Mouse (Mus musculus) G1E-ER4 (cell line): ENCODE results near the gene Olfr750. TPM values are rescaled to one million over a fixed set of nuclear protein-coding genes. Genes with fewer than 3 reads are reported as not detected.

Source experiments
- GATA1 ChIP-seq: IDR thresholded peaks from one replicate; pipeline ENCODE4 v1.8.0; 2012; ENCODE audit warnings: low read length, inconsistent platforms
- polyA plus RNA-seq: library from polyadenylated mRNA; stranded (reverse); fragments of >175 nt; gene quantifications from 2 replicates; pipeline ENCODE4 v1.2.3, GENCODE M21; 2012

The Olfr750 gene
- polyA plus RNA-seq: not detected in 2 replicates

GRCm38 (mm10) chr14:51074335-51074734, at the start of gene Olfr750:
Gene Olfr750, minus strand, starts transcription at chr14:51074435.
- no peak for TF ChIP-seq GATA1

DNA sequence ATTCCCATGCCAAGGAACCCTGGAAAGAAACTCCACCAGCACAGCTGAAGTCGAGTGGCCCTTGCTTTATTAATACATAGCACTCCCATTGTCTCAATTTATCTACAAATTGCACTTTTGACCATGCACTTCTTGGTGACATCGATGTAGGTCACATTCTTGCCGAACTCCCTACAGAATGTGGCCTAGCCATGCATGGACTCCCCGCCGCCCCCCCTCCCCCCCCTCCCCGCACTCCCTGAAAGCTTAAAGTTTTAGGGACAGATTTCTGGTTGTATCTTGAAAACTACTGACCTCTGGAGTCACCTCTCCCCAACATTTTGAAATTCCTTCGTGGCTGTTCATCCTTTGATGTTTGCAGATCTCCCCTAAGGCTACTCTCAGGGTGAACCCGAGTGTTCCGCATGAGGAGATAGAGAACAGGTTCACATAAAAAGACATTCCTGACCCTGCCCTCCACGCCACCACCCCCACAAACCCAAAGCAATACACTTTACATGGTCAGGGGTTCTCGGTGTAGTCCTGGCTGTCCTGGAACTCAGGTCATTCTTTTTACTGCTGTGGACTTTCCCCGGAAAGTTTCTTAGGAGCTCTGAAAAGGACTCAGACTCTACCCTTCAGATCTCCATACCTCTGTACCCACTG, 39.8 kb upstream of the Olfr750 start, which contains the start of gene Eddm3b:
Gene Eddm3b, plus strand, starts transcription at position 511 of the 645 bp plus-strand sequence.
- TF ChIP-seq GATA1: no peak

GRCm38 (mm10) chr14:51113476-51113875, 39.2 kb upstream of the Olfr750 start:
- TF ChIP-seq GATA1: no peak

DNA sequence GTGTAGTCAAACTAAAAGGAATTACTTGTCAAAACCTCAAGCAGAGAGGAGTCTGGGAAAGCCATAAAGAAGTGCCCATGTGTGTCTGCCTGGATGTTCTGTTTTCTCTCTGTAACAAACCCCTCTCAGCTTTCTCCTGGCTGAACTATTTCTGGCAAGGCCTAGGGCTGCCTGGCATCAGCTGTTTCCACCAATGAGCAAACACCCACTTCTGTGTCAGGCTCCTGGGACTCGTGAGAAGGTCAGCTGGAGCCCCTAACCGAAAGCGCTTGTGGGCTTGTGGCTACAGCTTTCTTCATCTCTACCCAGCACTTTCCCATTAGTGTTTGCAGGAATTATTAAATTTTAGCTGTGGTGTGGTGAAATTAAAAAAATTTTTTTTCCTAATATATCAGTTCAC, 37.7 kb upstream of the Olfr750 start:
- TF ChIP-seq GATA1: no peak

DNA sequence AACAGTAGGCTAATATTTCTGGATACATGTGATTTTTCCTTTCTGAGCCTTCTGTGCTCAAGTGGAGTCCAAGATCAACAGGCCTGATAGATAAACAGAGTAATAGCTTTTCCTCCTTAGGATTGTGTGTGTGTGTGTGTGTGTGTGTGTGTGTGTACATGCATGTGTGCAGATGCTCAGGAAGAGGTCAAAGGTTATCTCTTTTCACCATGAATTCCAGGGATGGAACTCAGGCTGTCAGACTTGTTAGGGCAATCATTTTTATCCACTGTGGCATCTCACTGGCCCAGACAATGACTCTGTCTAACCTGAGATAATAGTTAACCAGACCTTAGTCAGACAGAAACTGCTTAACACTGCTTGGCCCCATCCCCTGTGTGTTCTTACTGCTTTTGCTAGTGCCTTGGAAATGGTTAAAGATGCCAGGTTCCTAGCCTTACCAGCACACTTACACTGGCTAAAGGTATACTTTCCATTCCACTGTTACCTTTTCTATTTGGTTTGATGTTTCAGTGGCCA, 32.3 kb upstream of the Olfr750 start:
- TF ChIP-seq GATA1: no peak

GRCm38 (mm10) chr14:51104366-51104765, 30.1 kb upstream of the Olfr750 start:
- no peak for TF ChIP-seq GATA1

GRCm38 (mm10) chr14:51103217-51103616, 29.0 kb upstream of the Olfr750 start:
- no peak for TF ChIP-seq GATA1

- TF ChIP-seq GATA1: no peak
Measured at GRCm38 (mm10) chr14:51101284-51101683, 27.0 kb upstream of the Olfr750 start.

- TF ChIP-seq GATA1: no peak
Measured at GRCm38 (mm10) chr14:51098921-51099320, 24.7 kb upstream of the Olfr750 start.

GRCm38 (mm10) chr14:51095736-51096524, 21.7 kb upstream of the Olfr750 start:
- no peak for TF ChIP-seq GATA1

DNA sequence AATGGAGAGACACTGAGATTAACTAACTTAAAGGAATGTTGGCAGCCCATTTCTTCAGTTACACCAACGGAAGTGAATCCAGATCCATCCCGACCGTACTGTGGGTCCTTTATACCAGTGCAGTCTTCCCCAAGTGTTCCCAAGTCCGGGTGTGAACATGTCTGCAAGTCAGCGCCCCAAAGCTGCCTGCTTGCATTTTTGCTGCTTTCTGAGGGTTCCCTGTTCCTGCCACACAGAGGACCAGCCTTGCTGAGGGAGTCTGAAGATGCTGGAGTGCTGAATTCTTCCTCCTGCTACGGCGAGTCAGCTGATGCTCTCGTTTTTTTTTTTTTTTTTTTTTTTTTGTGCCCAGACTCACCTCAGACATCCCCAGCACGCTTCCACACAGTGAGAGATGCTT, 20.7 kb upstream of the Olfr750 start:
- no peak for TF ChIP-seq GATA1

DNA sequence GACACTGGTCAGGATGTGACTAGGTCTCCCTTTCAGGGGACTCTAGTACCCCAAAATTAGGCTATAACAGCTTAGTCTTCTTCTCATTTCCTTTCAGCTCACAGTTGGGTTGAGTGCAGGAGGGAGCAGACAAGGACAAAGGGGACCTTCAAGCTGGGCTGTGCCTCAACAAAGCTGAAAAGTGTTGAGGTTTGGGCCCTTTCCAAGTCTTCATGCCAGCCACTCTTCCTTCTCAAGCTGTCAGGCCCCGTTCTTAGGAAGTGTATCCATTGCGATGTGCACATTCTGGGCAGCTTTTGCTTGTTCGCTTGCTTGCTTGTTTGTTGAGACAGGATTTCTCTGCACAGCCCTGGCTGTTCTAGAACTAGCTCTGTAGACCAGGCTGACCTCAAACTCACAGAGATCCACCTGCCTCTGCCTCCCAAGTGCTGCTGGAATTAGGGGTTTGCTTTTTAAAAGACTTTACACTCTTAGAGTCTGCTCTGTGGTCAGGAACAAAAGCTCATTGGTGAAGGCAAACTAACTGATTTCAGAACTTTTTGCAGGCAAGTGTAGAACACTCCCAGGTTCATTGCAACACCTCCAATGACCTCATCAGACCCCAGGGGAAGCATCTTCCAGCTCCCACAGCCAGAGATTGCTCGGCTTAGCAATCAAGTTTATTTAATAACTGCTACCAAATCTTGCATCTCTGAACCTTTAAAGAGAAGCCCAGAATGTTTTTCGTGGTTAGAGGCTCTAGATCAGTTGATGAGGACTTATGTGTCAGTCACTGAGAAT, 20.1 kb upstream of the Olfr750 start:
- TF ChIP-seq GATA1: no peak

- TF ChIP-seq GATA1: no peak
Measured at GRCm38 (mm10) chr14:51093496-51093895, 19.3 kb upstream of the Olfr750 start.

- no peak for TF ChIP-seq GATA1
Measured at GRCm38 (mm10) chr14:51092073-51092620, 17.9 kb upstream of the Olfr750 start.
